Mouse (Mus musculus) E14TG2a.4 (cell line): ENCODE data around the gene 1700019A02Rik.

Experiments
- H3K27me3 ChIP-seq: 2 replicates; pipeline ENCODE4 v1.6.1; 2014; ENCODE audit warnings: low read length, control low read depth; ENCODE audit not compliant: insufficient read depth
- H3K36me3 ChIP-seq: 2 replicates; pipeline ENCODE4 v1.6.1; 2014; ENCODE audit warnings: low read length, control low read depth; ENCODE audit not compliant: insufficient read depth
- H3K4me1 ChIP-seq: replicated peaks from 2 replicates; pipeline ENCODE4 v1.6.1; 2014; ENCODE audit warnings: low read depth, low read length, control low read depth
- H3K4me3 ChIP-seq: replicated peaks from 2 replicates; pipeline ENCODE4 v1.5.1; 2014; ENCODE audit warnings: mild to moderate bottlenecking, low read length
- H3K9me3 ChIP-seq: 2 replicates; pipeline ENCODE4 v1.6.1; 2014; ENCODE audit warnings: low read length, control low read depth
- CTCF ChIP-seq: conservative IDR thresholded peaks from 2 replicates; pipeline ENCODE4 v1.5.1; 2014; ENCODE audit warnings: low read length
- NANOG ChIP-seq: IDR thresholded peaks from 2 replicates; pipeline ENCODE4 v1.6.1; 2014; ENCODE audit warnings: borderline replicate concordance, low read length, mixed read lengths
- POU5F1 ChIP-seq: IDR thresholded peaks from 2 replicates; pipeline ENCODE4 v1.6.1; 2014; ENCODE audit warnings: low read length, borderline replicate concordance

Gene 1700019A02Rik

GRCm38 (mm10) chr1:53191234-53191633 lies 3.8 kb upstream of the 1700019A02Rik start:
- Histone ChIP-seq H3K27me3 (peaks cover 14% of the 10 kb centered on the region), H3K4me1 (no peaks in the 10 kb centered on the region), H3K9me3 (no peaks in the 10 kb centered on the region), H3K36me3 (peaks cover 7% of the 10 kb centered on the region), H3K4me3 (no peak overlapping the region)
- TF ChIP-seq POU5F1 (no peak), NANOG (peak; percentile 66; the same call in 1 of the 2 replicates)

DNA sequence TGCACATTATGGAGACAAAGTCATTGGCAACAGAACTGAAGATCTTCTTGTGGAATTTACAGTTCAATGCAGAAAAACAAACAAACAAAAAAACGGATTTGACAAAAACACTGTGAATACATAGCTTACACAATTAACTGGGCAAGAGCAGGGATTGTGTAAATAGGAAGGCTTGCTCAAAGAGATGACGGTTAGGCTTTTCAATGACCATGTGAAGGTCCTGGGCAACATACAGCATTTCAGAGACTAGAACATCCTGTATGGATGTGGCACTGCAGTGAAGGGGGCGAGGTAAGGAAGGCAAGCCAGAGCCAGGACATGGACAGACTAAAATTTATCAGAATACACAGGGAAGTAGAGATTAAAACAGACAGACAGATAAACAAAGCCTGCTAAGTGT lies 2.2 kb upstream of the 1700019A02Rik start:
- no peak for TF ChIP-seq NANOG
- TF ChIP-seq CTCF: no peak
- no peak for TF ChIP-seq POU5F1
- Histone ChIP-seq H3K36me3 (peaks cover 6% of the 10 kb centered on the region), H3K27me3 (peaks cover 13% of the 10 kb centered on the region), H3K9me3 (no peaks in the 10 kb centered on the region), H3K4me1 (no peaks in the 10 kb centered on the region), H3K4me3 (no peak overlapping the region)

- Histone ChIP-seq H3K4me1 (peaks cover 8% of the 10 kb centered on the region), H3K9me3 (no peaks in the 10 kb centered on the region), H3K4me3 (no peak overlapping the region), H3K36me3 (no peaks in the 10 kb centered on the region), H3K27me3 (no peaks in the 10 kb centered on the region; the same call in 1 of the 2 replicates)
- TF ChIP-seq POU5F1 (no peak), CTCF (no peak), NANOG (no peak)
These were observed 1.1 kb downstream of the 1700019A02Rik start for GRCm38 (mm10) chr1:53186301-53186700.

DNA sequence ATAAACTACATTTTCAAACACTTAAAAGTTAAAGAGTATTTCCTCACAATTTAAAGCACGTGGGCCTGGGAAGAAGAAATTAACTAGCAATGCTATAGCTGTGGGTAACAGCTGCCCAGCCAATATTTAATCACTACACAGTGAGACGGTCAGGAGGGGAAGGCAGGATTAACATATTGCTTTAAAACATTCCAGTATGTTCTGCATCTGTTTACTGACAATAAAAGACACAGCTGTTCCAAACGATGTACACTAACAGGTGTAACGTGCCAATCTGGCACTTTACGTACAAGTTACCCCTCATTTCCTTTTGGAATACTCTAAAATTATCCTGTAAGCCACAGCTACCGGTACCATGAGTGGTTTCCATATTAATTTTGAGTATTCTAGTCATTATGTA lies 29.7 kb downstream of the 1700019A02Rik start:
- TF ChIP-seq CTCF (no peak), NANOG (no peak), POU5F1 (no peak)
- H3K36me3 ChIP-seq: no peaks in the 10 kb centered on the region
- no peak overlapping the region for H3K4me3 ChIP-seq
- H3K27me3 ChIP-seq: no peaks in the 10 kb centered on the region
- H3K4me1 ChIP-seq: no peaks in the 10 kb centered on the region
- no peaks in the 10 kb centered on the region for H3K9me3 ChIP-seq

- Histone ChIP-seq H3K4me3 (no peak overlapping the region), H3K4me1 (no peaks in the 10 kb centered on the region), H3K36me3 (no peaks in the 10 kb centered on the region), H3K27me3 (no peaks in the 10 kb centered on the region), H3K9me3 (peaks cover 16% of the 10 kb centered on the region)
- TF ChIP-seq CTCF: no peak
- no peak for TF ChIP-seq POU5F1
- TF ChIP-seq NANOG: no peak
These were observed 64.4 kb downstream of the 1700019A02Rik start for GRCm38 (mm10) chr1:53123066-53123465.

DNA sequence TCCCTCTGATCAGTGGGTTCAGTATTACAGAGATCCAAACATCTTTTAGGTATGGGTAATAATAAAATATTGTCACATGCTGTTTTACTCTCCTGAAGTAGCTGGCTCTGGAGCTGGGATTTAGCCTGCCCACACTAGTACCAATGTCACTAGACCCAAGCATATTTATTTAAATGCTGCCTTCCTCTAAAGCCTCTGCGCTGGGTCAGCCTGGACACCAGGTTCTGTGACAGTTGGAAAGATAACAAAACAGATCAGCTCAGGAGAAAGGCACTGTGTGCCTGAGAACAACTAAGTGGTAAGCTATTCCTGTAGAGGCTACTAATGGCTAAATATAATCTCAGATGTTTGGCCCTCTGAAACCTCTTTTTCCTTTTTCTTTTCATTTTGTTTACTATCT lies 76.9 kb downstream of the 1700019A02Rik start:
- no peaks in the 10 kb centered on the region for H3K36me3 ChIP-seq
- H3K27me3 ChIP-seq: no peaks in the 10 kb centered on the region
- 0 out of 2 replicates have a peak, but pooled peaks cover 3% of the 10 kb centered on the region for H3K4me1 ChIP-seq
- TF ChIP-seq NANOG: no peak
- TF ChIP-seq POU5F1: no peak
- no peak for TF ChIP-seq CTCF
- H3K9me3 ChIP-seq: peaks cover 12% of the 10 kb centered on the region
- no peak overlapping the region for H3K4me3 ChIP-seq
